Mouse (Mus musculus) heart, adult 2 months (tissue): ENCODE results near the gene Mrpl19.

ENCODE experiments used
- CTCF ChIP-seq: fragments of 200-600 bp; IDR thresholded peaks from 2 replicates; pipeline ENCODE4 v1.8.1; 2022; ENCODE audit warnings: antibody characterized with exemption, mild to moderate bottlenecking, moderate library complexity
- POLR2A ChIP-seq: fragments of 200-500 bp; IDR thresholded peaks from 2 replicates; pipeline ENCODE4 v1.6.1; 2011; ENCODE audit warnings: mild to moderate bottlenecking, low read depth, low read length, control low read depth; ENCODE audit not compliant: insufficient read depth

- TF ChIP-seq POLR2A (peak; percentile 32; the same call in 1 of the 2 replicates), CTCF (no peak)
Observed at GRCm38 (mm10) chr6:81965296-81966067, at the start of gene Mrpl19.
